Mouse (Mus musculus) heart, adult 2 months (tissue): Measurements from ENCODE around the gene Det1.

ENCODE experiments used
- CTCF ChIP-seq: fragments of 200-600 bp; IDR thresholded peaks from 2 replicates; pipeline ENCODE4 v1.8.1; 2022; ENCODE audit warnings: antibody characterized with exemption, mild to moderate bottlenecking, moderate library complexity
- EP300 ChIP-seq: fragments of 200-500 bp; IDR thresholded peaks from 2 replicates; pipeline ENCODE4 v1.6.1; 2011; ENCODE audit warnings: low read depth, low read length, control low read depth; ENCODE audit not compliant: insufficient read depth
- POLR2A ChIP-seq: fragments of 200-500 bp; IDR thresholded peaks from 2 replicates; pipeline ENCODE4 v1.6.1; 2011; ENCODE audit warnings: mild to moderate bottlenecking, low read depth, low read length, control low read depth; ENCODE audit not compliant: insufficient read depth

GRCm38 (mm10) chr7:78778741-78779140, 68.3 kb downstream of the Det1 start:
- TF ChIP-seq CTCF (no peak), EP300 (no peak), POLR2A (no peak)
